In genomic region chr1:150610539-150610938, GRCm38 (mm10) we compare ENCODE assay signal across 14 mouse cellular contexts.
"Had no signal": no experiment of that assay in that cellular context is flagged by ENCODE, and none has a peak within 500 bp of the region (broad histone marks: within the 10 kb centered on the region; RNA-seq: fewer than 3 reads in every experiment).

No protein-coding gene starts in this region.

- H3K4me2 ChIP-seq: lung, embryonic 14.5 days; midbrain, embryonic 11.5 days; midbrain, embryonic 13.5 days; midbrain, embryonic 15.5 days; neural tube, embryonic 12.5 days; stomach, embryonic 15.5 days had no signal

- H3K9ac ChIP-seq: lung, embryonic 14.5 days; midbrain, embryonic 13.5 days; midbrain, embryonic 15.5 days; neural tube, embryonic 12.5 days; stomach, embryonic 15.5 days had no signal

- H3K4me3 ChIP-seq: midbrain, embryonic 13.5 days; midbrain, embryonic 15.5 days; neural tube, embryonic 12.5 days; stomach, embryonic 15.5 days had no signal

- H3K27ac ChIP-seq: midbrain, embryonic 13.5 days; midbrain, embryonic 15.5 days; neural tube, embryonic 12.5 days; stomach, embryonic 15.5 days; stomach, postnatal 0 days had no signal

- H3K27me3 ChIP-seq: midbrain, embryonic 13.5 days; midbrain, embryonic 15.5 days; neural tube, embryonic 12.5 days; stomach, embryonic 15.5 days had no signal

- H3K9me3 ChIP-seq: midbrain, embryonic 13.5 days; midbrain, embryonic 15.5 days; neural tube, embryonic 12.5 days; stomach, embryonic 15.5 days had no signal

- H3K4me1 ChIP-seq: midbrain, embryonic 13.5 days; midbrain, embryonic 15.5 days; neural tube, embryonic 12.5 days; stomach, embryonic 15.5 days had no signal

- ATAC-seq: midbrain, embryonic 13.5 days; midbrain, embryonic 15.5 days had no signal

- DNase-seq: lung, adult 18-20 months; lung, embryonic 14.5 days; lung, postnatal 10 days; lung, postnatal 4 days; right cerebral cortex, postnatal 14 days; thymus, adult 2 months; thymus, postnatal 25 days; thymus, postnatal 4 days had no signal

- H3K36me3 ChIP-seq: midbrain, embryonic 13.5 days; midbrain, embryonic 15.5 days; neural tube, embryonic 12.5 days; stomach, embryonic 15.5 days had no signal
